Mouse (Mus musculus) MN1 (cell line): ENCODE data around the gene H1foo.

ENCODE experiments used
- DNase-seq: peaks from one replicate; pipeline ENCODE4 v3.0.0-alpha.2; 2016; ENCODE audit warnings: low spot score

H1foo gene

DNA sequence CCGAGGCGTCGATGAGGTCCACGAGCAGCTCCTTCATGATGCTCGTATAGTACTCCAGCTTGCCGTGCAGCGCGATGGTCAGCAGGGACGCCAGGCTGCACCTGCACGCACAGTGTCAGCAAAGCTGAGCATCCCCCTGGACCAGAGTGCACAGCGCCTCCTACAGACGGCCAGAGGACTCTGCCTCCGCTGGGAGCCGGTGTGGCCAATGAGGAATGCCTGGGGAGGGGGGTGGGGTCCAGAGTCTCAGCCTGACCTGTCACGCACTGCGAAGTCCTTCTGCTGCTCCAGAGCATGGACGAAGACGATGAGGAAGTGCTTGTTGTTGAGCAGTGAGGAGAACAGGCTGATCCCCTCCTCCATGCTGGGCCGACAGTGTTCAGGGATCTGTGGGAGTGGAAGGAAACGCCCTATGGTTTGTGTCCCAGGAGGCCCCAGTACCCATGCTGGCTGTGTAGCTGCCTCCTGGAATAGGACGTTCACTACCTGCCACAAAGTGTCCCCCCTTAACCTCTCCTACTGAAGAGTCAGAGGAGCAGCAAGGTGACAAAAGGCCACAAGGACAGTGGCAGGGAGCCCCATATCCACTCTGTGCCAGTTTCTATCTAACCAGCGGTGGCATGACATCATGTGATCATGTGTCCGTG is 17.8 kb downstream of the H1foo start:
- no peak for DNase-seq

DNA sequence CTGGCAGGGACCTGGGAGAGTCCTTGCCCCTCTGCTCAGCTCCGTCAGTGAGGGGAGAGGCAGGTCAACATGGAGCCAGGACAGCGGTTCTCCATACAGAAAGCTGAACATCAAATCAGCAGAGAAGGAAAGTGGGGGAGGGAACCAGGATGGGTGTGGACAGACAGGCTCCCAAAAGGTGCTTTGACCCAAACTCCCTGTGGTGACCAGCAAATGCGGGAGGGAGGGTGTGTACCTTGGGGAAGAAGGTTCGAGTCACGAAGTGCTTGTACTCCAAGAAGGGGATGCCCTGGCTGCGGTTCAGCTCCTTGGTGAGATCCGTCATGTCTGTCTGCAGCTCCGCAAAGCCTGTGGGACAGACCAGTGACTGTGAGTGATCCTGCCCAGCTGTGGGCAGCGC is 18.9 kb downstream of the H1foo start:
- no peak for DNase-seq

DNA sequence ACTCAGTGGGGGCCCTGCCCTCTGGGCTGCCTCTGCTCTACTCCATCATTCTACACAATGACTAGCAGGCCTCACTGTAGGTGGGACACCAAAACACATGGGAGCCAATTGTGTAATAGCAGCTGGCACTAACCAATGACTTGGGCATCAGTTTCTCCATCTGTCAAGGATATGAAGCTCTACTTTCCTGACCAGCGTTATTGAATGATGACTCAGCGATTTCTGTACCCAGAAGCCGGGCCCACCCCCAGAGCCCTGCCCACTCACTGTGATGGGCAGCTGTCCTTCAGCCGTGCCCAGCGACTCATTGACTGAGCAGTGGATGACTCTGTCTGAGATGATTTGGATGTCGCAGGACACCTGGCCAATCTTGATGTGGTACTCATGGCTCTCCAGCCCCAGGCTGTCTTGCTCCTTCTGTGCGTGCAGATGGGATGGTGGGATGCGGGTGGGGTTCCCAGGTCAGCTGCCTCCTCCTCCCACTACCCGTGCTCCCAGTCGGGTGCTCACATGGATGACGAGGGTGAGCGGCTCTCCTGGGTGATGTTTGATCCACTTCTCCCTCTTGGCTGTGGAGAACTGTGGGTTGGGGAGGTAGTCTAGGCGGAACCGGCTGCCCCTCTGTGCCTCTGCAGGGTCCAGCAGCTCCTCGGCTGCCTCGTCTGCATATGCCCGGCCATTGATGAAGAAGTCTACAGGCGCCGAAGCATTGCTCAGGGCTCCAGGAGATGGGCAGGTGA is 21.7 kb downstream of the H1foo start:
- DNase-seq, result no peak

GRCm38 (mm10) chr6:115967291-115967880 is 22.6 kb downstream of the H1foo start:
- no peak for DNase-seq

DNA sequence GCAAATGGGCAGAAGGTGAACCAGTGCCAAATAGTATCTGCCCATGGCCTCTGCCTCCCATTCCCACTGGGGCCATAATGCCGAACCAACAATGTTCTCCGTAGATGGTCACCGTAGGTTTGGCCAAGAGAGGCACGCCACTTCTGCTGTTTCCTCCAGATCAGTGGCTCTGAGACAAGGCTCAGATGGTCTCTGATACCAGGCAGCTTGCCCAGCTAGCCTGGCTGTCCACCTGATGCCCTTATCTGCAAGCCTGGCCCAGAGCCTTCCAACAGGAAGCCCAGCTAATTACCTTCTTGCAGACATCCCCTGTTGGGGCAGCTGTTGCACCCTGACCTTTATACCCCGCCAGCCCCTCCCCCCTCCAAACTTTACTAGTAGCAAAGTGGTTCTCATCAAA is 23.3 kb downstream of the H1foo start:
- peak; percentile 70 for DNase-seq

GRCm38 (mm10) chr6:115968700-115969099 is 24.0 kb downstream of the H1foo start:
- peak; percentile 53 for DNase-seq

DNA sequence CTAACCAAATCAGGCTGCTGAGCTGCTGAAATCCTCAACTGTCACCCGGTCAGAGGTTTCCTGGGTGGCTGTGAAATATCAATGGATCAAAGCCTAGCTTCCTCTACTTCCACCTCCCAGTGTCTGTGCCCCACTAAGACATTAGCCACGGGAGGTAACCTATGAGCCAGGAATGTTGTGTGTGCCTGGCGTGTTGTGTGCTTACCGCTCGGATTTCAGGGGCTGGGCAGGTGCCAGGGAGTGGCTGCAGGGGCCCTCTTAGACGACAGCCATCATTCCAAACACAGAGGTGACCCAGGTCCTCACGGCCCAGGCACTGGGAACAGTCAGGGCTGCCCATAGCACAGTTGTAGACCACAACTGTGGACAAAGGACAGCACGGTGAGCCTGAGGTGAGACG is 24.4 kb downstream of the H1foo start:
- DNase-seq, result no peak

- no peak for DNase-seq
These were observed 25.2 kb downstream of the H1foo start for GRCm38 (mm10) chr6:115969952-115970351.

DNA sequence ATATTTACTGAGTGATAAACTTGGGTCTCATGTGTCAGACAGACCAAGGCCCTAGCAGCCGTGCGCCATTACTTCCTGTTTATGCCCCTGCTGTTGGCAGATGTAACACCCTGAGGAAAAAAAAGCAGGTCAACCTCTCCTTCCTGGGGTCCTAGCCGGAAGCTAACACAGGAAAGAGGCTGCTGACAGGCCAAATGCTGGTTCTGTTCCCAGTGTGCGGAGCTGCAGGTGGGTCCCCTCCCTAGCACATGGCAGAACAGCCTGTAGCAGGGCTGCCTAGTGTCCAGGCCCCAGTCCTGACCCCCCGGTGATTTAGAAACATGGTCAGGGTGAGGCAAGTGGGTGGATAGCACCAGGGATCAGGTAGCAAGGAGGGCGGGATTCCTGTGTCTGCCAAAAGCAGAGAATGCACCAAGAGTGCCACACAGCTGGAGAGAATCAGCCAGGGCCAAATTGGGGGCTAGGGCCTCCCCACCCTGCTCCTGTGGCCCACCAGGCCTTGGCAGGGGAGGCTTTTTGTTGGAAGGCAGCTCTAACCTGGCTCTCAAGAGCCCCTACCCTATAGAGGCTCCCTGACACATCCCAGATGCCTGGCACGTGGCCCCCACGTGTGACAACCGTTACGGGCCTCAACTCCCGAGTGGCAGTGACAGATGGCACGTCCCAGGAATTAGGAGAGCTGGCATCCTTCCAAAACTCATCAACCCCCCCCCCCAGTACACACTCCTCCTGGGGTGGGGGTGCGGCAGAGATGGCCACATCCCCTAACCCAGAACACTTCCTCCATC is 26.7 kb downstream of the H1foo start:
- no peak for DNase-seq

GRCm38 (mm10) chr6:115972083-115972764 is 27.5 kb downstream of the H1foo start:
- no peak for DNase-seq

DNA sequence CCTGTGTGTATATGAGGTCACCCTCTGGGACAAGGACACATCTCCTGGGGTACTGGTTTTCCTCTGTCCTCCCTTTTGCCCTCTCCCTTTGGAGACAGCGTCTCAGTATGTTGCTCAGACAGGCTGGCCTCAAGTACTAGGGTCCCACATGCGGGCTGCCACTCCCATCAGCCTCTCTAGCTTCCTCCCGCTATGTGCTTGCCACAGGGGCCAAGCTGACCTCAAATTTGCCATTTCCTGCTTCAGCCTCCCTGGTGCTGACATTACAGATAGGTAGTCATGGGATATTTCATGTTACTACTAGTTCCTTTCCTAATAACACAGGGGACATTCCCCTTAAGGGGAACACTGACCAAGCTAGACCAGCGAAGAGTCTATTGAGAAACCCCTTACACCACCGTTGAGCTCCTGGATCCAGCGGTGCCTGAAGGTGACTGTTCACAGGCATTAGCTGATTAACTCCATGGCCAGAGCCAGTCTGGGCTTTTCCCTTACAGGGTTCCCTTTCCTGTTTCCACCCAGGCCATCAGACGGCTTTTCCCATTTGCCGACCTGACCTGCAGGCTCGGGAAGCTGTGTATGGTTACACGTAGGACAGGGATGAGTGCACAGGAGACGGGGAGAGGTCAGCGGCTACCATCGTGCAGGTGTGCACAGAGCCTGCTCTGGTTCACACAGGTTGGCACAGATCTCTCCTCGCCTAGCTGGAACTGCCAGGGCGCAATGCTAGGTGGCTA is 28.6 kb downstream of the H1foo start:
- no peak for DNase-seq

DNA sequence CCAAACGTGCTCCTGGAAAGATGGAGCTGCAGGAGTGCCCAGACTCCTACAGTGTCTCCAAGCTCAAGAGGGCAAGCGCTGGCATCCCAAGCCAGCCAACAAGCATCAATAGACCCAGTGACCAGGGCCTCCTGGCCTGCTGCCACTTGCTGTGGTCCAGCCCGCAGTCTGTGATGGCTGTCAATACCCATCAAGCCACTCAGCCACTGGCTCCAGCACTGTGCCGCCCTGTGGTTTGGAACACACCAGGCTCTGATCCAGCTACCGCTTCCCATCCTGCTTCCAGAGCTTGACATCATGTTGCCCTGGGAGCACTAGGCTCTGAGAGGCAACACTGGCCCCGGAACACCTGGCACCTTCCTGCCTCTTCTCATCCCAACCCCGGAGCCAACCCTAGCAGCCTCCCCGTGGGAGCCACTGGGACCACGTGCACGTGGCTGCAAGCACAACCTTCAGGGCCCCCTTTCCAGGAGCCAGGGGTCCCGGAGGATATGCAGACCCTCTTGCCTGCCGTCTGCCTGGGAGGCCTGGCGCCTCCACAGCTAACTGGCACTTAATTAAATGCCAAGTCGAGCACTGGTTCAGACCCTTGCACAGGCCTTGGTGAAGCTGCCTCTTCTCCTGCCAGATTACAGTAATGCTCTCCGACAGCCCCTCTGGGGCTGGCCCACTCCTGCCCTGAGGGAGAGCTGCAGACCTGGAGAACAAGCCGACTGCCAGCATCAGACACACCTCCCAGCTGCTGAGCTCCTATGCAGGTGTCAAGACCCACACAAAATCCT is 29.3 kb downstream of the H1foo start:
- peak; percentile 92 for DNase-seq

DNA sequence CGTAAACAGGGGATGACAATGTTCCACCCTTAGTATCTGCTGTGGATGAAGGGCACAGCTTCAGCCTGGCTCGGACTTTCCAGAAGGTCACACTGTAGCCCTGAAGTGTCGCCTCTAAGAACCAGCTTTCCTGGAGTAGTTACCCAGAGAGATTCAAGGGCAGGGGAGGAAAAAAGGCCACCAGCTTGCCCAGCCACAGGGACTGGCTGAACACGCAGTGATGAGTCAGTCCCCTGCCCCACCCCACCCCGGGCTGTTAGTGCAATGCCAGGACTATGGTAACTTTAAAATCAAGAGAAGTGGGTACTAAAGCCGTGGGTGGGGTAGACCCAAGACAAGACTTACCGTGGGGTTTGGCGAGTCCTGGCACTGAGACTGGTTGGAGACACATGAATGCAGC is 30.9 kb downstream of the H1foo start:
- no peak for DNase-seq

- DNase-seq, result peak; percentile 52
These were observed 33.1 kb downstream of the H1foo start for GRCm38 (mm10) chr6:115977810-115978209.

DNA sequence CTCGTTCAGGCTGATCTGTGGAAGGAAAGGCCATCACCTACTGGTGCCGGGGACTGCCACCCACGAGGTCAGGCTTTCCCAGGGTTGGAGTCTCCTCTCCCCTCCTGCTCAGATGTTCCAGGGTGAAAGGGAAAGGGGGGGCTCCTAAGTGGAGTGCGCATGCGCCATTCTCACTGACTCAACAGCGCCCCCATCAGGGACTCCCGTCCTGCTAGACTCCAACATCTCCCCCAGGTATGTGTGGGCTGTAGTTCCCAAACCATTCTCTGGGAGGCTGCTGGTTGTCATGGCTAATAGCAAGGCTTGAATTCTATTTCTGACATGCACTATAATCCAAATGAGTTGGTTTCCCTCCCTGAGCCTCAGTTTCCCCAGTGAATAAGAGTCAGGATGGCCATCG is 33.9 kb downstream of the H1foo start:
- DNase-seq, result no peak

DNA sequence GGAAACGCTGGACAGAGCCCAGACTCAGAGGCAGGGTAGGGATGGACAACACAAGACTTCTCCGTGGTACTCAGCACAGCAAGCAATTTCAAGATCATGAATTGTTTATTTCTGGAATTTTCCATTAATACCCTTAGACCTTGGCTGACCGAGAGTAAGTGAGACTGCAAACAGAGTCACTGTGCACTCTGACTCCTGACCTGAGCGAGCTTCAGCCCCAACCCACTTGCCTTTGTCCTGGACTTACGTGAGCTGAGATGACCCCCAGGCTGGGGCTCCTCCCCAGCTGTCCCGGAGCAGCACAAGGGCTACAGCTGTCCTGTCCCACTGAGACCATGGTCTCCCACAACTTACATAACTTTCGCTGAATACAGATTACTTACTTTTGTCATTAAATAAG is 38.2 kb downstream of the H1foo start:
- no peak for DNase-seq

DNA sequence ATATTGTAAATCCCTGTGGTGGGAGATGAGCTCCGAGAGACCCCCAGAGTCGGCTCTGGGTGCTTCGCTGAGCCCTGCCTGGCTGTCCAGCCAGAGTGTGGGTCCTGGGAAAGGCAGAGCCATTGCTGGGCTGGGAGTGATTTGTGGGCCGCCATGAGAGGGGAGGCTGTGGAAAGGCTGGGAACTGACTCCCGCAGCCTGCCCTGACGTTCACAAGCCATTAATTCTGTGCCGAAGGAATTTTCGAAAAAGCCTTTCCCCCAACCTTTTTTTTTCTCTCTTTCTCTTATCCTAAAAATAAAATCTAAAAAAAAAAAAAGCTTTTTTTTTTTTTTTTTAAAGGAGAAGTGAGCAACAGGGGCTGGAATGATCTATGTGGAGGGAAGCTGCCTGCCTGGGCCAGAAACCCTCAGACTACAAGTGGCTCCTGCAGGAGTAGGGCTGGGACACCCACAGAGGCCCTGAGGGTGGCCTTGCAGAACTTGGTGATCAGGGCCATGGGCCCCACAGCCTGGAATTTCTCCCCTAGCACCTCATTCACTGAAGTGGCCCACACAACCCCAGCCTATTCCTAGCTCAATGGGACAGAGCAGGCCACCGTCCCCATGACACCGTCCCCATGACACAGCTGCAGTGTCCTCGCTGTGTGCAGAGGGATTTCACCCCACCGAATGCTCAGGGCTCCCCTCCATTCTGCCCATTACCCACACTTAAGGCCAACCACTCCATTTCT is 38.7 kb downstream of the H1foo start:
- no peak for DNase-seq

DNA sequence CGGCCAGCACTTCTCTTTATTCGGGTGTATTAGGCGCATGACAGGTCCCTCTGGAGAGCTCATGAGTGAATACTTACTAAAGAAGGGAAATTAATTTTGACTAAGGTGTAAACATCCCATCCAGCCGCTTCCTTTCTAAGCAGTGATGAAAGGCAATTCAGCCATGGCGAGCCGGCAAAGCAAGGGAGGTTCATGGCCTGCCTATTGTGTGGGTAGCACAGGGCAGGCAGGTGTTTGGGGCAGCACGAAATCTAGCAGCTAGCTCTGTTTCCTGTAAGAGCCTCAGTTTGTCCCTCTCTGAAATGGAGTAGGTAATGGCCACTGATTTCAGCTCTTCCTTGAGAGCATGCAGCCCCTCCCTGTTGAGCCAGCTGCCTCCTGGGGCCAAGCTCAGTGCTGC is 39.8 kb downstream of the H1foo start:
- DNase-seq, result no peak

DNA sequence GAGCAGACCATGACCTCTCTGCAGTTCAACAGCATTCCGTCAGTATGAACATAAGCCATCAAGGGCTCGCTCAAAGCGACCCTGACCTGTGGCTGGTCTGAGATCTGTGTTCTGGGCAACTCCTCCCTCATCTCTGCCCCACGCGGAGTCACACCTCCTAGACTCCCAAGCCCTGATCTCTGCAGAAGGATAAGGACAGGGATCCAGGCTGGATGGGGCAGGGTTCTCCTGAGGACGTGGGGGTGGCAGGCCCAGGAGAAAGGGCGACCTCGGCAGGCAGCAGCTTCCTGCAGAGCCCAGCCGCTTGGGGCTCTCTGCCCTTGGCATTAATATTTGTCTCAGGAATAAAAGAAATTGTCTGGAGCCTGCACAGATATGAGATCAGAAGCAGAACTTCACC is 40.9 kb downstream of the H1foo start:
- DNase-seq, result no peak
